Mouse (Mus musculus): ENCODE results near the gene Cenpk. TPM values are rescaled to one million over a fixed set of nuclear protein-coding genes. Genes with fewer than 3 reads are reported as not detected.

The Cenpk gene
- polyA plus RNA-seq, 1 experiment from 2014 or later: 55.5 TPM

GRCm38 (mm10) chr13:104287366-104288225 is 59.2 kb downstream of the Cenpk start, which contains the start of gene Adamts6:
TSS of gene Adamts6 (plus strand) at chr13:104287835.
- Histone ChIP-seq H3K9me3 (no peaks in the 10 kb centered on the region), H3K27me3 (ENCODE audit: insufficient read depth, poor library complexity, severe bottlenecking) (no peaks in the 10 kb centered on the region), H3K4me1 (replicated peaks) (peaks cover 23% of the 10 kb centered on the region), H3K4me3 (peak within 1 kb of the TSS; percentile 58), H3K36me3 (no peaks in the 10 kb centered on the region), H3K27ac (peak within 1 kb of the TSS; percentile 82)
- peak; percentile 23 for DNase-seq (ENCODE audit: low spot score)
- WGBS: under 1% methylated on average over 23 of the region's 23 CpGs

GRCm38 (mm10) chr13:104288226-104288859 is 59.9 kb downstream of the Cenpk start:
- H3K9me3 ChIP-seq: no peaks in the 10 kb centered on the region
- peaks cover 23% of the 10 kb centered on the region for H3K4me1 ChIP-seq (replicated peaks)
- no peaks in the 10 kb centered on the region for H3K27me3 ChIP-seq (ENCODE audit: insufficient read depth, poor library complexity, severe bottlenecking)
- peak; percentile 18 for DNase-seq (ENCODE audit: low spot score)
- H3K4me3 ChIP-seq: peak overlapping the region; percentile 58
- no peaks in the 10 kb centered on the region for H3K36me3 ChIP-seq
- peak overlapping the region; percentile 82 for H3K27ac ChIP-seq
- 1% methylated on average over 7 of the region's 7 CpGs for WGBS

- peaks cover 23% of the 10 kb centered on the region for H3K4me1 ChIP-seq (replicated peaks)
- no peaks in the 10 kb centered on the region for H3K36me3 ChIP-seq
- H3K9me3 ChIP-seq: no peaks in the 10 kb centered on the region
- no peak for DNase-seq (ENCODE audit: low spot score)
- peak overlapping the region; percentile 58 for H3K4me3 ChIP-seq
- no peaks in the 10 kb centered on the region for H3K27me3 ChIP-seq (ENCODE audit: insufficient read depth, poor library complexity, severe bottlenecking)
- no peak overlapping the region for H3K27ac ChIP-seq
Observed at GRCm38 (mm10) chr13:104289176-104289575, 60.8 kb downstream of the Cenpk start.

- no peak overlapping the region for H3K4me3 ChIP-seq
- no peaks in the 10 kb centered on the region for H3K27me3 ChIP-seq (ENCODE audit: insufficient read depth, poor library complexity, severe bottlenecking)
- H3K36me3 ChIP-seq: peaks cover 7% of the 10 kb centered on the region
- DNase-seq (ENCODE audit: low spot score): no peak
- no peak overlapping the region for H3K27ac ChIP-seq
- no peaks in the 10 kb centered on the region for H3K9me3 ChIP-seq
- WGBS: 94% methylated on average over 1 of the region's 1 CpGs
- no peaks in the 10 kb centered on the region for H3K4me1 ChIP-seq (replicated peaks)
Observed at GRCm38 (mm10) chr13:104295472-104295871, 67.1 kb downstream of the Cenpk start.

Other genes with a start within 250 kb of the Cenpk start
- 15.8 and 19.3 TPM in 2 replicates for gene Nln, start 119.0 kb upstream of the Cenpk start, polyA plus RNA-seq (2016; fragmentation: Nextera tagmentation; extraction: Ambion mirVana)
- gene Sgtb, start 118.9 kb upstream of the Cenpk start, polyA plus RNA-seq (2016; fragmentation: Nextera tagmentation; extraction: Ambion mirVana): 12.4 and 22.1 TPM in 2 replicates
- gene Trappc13, start 50.1 kb upstream of the Cenpk start, polyA plus RNA-seq (2016; fragmentation: Nextera tagmentation; extraction: Ambion mirVana): 71.7 and 84.6 TPM in 2 replicates
- gene Trim23, start 49.8 kb upstream of the Cenpk start, polyA plus RNA-seq (2016; fragmentation: Nextera tagmentation; extraction: Ambion mirVana): 17.8 and 18.0 TPM in 2 replicates
- gene Ppwd1, start 232 bp downstream of the Cenpk start, polyA plus RNA-seq (2016; fragmentation: Nextera tagmentation; extraction: Ambion mirVana): 12.5 and 17.4 TPM in 2 replicates
- gene Adamts6, start 59.2 kb downstream of the Cenpk start, polyA plus RNA-seq (2016; fragmentation: Nextera tagmentation; extraction: Ambion mirVana): 2.0 and 2.2 TPM in 2 replicates